Mouse (Mus musculus) ovary, adult 18-20 months (tissue): Measurements from ENCODE around the gene Barx1.

Experiments used
- DNase-seq: peaks from one replicate; pipeline ENCODE4 v3.0.0; 2022; ENCODE audit warnings: low spot score, mixed read lengths

Barx1 gene

DNA sequence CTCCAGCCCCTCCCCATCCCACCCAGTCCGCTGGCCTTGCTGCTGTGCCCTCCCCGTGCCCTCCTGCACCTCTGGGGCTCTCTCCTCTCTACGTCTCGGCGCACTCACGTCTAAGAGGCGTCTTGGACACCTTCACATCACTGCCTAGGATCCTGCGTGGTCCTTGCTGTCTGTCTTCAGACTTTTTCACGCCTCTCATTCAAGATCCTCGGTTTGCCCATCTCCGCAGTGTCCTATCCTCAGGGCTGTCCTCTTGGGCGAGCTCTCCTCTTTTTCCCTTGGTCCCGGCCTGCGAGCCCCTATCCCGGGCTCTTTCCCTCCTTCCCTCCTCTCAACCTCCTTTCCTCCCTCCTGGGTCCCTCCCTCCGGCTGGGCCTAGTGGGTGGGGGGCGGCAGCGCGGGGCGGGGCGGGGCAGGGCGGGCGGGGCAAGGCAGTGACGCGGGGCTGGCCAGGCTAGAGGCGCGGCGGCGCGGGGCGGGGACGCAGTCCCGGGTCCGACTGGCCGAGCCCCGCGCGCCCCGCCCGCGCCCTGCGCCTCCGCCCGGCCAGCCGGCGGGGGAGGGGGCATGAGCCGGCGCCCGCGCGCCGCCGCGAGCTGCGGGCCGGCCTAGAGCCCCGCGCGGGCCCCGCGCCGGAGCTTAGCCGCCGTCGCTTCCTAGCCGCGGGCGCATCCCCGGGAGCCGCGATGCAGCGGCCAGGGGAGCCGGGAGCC, at the start of gene Barx1:
Barx1 (plus strand) TSS at position 568 of the 713 bp plus-strand sequence.
- no peak for DNase-seq

- DNase-seq, result no peak
Observed at GRCm38 (mm10) chr13:48614525-48614924, 48.3 kb upstream of the Barx1 start.

DNA sequence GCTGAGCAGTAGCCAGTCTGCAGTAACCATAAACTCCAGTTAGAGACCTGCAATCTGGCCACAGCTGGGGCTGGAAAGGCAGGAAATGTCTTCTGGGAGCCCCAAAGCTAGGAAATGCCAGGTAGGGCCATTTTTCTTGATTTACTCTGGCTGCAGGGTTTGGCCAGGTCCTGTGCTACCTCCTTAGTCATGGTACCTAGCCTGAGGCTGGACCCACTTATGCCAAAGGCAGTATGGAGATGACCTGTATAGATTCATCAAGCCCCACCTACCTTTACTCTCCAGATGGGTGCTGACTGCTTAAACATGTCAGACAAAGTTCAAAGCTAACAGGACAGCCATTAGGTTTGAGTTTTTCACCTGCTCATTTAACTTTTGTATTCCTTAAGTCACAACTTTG, 45.0 kb upstream of the Barx1 start:
- no peak for DNase-seq

DNA sequence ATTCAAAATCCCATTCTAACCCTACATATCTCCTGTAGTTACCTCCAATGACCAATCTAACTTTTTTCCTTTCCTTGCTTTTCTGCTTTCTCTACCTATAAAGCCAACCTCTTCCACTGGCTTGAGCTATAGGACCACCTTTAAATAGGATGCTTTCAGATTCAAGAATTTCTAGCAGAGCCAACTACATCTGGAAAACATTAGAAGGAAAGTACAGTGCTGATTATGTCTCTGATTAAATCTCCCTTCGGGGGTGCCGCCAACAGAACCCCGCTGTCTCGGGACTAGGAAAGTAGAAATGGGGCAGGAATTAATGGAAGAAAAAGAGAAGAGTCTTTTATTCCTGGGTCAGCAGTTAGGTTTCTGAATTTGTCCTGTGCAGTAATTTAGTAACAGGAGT, 43.9 kb upstream of the Barx1 start:
- DNase-seq, result no peak

GRCm38 (mm10) chr13:48624968-48625398, 37.8 kb upstream of the Barx1 start:
- no peak for DNase-seq

DNA sequence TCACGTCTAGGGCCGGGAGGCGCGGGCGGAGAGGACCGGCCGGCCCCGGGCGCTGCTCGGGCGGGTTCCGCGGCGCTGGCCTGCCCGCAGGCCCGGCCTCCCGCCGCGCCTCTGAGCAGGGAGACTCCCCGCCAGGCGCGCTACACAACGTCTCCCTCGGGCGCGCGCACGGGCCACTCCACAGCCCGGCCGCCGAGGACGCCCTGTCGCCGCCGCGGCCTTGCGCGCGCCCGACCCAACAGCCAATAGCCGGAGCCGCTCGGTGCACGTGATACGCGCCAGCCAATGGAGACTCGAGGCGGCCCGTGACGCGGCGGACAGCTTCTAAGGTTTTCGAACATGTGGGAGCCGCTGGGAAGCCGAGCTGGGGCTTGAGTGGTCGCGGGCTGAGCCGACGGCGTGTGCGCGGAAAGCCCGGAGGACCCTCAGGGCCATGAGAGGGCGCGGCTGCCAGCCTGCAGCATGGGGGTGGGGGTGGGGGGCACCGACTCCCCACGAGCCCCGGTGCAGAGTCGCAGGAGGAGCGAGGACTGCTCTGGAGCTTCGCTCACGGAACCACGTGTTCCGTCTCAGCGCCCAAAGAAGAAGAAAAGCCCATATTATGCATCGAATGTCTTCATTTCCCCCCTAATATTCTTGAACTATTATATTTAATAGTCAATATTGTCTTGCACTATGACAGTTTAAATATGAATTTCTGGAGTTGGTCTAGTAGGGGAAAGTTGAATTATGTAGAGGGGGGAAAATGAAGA, 37.2 kb upstream of the Barx1 start, which contains the start of gene Ptpdc1:
Ptpdc1 (minus strand) TSS at position 232 of the 752 bp plus-strand sequence.
- DNase-seq, result peak; percentile 93

DNA sequence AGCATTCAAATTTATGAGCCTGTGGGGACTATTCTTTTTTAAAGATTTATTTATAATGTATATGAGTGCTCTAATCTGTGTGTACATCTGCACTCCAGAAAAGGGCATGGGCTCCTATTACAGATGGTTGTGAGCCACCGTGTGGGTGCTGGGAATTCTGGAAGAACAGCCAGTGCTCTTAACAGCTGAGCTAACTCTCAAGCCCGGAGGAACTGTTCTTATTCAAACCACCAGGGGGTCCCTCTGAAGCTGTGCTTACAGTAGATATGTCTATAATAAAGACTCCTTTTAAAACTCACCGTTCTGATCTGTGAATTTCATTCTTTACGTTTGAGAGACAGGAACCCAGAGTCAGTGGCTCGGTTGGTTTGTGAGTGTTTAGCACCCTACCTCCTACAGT, 31.1 kb upstream of the Barx1 start:
- DNase-seq, result no peak

DNA sequence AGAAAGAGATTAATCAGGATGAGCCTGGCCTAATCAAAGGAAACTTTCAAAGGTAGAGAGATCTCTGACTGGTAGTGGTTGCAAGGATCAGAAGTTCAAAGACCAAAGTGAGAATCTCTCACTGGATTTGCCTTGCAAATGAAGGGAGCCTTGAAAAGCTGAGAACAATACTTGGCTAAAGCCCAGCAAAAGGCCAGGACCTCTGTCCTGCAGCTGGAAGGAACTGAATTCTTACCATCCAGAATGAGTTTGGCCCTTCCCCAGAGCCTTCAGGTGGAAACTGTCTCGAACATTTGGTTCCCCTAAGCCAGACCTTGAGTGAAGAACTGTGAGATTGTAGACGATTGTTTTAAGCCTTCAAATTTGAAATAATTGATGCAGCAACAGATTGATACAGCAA, 25.1 kb upstream of the Barx1 start:
- no peak for DNase-seq

DNA sequence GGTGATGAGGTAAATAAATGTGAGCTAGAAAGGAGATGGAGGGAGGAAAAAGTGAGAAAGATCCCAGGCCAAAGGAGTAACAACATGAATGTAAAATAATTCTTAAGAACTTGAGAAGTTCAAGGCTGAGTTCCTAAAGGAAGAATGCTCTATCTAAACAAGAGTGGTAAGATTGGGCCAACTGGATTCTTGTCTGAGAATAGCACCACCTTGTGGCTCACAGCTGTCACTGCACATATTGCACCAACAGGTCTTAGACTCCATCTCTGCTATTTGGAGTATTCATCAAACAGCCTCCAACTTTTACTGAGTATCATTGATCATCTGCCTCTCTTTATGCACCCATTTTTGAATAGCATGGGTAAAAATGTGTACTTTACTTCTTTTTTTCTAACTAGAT, 23.2 kb upstream of the Barx1 start:
- no peak for DNase-seq

- DNase-seq, result no peak
Observed at GRCm38 (mm10) chr13:48643072-48643471, 19.7 kb upstream of the Barx1 start.

DNA sequence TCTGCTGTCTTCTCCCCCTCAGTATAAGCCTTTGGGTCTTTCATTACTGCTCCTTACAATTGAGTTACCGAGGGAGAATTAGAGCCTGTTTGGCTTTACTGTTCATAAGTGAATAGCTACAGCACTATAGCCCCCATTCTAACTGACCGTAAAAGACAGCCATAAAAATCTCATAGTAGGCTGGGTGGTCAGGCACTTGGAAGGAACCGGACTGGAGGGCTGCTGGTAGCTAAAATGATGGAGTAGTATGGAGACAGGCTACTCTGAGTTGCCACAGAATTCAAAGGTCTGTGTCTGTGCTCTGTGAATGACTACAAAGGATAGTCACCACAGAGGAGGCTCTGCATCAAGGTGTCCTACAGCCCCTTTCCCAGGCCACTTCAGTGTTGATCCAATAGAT, 18.8 kb upstream of the Barx1 start:
- no peak for DNase-seq

- DNase-seq, result no peak
Observed at GRCm38 (mm10) chr13:48646696-48647095, 16.1 kb upstream of the Barx1 start.

DNA sequence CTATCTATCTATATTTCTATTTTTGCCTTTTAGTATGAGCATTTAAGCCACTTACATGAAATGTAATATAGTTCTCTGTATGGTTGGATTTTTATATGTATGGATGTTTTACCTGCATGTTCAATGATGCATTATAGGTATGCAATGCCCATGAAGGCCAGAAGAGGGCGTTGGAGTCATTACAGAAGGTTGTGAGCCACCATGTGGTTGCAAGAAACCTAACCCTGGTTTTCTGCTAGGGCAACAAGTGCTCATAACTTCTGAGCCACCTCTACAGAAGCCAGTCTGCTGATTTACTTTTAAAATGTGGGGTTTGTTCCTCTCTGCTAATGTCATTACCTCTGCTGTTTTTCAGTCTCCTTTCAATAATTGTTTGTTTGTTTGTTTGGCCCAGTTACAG, 12.2 kb upstream of the Barx1 start:
- no peak for DNase-seq

DNA sequence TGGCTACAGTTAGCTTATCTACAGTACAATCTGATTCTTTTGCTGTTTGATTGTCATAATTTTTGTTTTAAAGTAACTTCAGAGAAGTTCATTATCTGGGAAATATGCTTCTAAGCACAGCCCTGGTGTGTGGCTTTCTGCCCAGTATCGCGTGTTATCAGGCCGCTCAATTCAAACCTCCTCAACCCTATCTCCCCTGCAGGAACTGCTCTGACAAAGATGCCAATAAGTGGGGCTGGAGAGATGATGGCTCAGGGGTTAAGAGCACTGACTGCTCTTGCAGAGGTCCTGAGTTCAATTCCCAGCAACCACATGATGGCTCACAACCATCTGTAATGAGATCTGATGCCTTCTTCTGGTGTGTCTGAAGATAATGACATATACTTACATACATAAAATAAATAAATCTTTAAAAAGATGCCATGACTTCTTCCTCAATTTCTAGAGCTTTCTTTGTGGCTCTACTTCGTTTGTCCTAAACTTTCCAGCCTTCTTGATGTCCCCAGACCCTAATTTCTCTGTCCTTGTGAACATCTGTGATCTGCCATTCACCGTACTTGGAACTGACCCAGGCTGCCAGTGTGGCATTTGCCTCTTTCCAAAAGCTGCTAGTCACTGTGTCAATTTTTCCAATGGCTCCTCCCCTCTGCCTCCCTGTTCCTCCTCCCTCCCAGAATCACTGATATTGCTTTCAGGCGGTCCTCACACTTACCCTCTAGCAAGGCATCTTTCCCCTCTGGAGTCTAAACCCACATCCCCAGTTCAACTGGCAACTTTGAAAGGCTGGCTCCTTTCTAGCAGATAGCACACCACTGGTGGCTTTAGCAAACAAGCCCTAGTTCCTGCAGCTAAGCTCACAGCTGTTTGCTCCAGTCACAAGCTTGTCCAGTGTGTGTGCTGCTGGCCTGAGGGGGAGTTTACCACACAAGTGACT, 11.4 kb upstream of the Barx1 start:
- DNase-seq, result no peak

- no peak for DNase-seq
Observed at GRCm38 (mm10) chr13:48653788-48654770, 8.7 kb upstream of the Barx1 start.

DNA sequence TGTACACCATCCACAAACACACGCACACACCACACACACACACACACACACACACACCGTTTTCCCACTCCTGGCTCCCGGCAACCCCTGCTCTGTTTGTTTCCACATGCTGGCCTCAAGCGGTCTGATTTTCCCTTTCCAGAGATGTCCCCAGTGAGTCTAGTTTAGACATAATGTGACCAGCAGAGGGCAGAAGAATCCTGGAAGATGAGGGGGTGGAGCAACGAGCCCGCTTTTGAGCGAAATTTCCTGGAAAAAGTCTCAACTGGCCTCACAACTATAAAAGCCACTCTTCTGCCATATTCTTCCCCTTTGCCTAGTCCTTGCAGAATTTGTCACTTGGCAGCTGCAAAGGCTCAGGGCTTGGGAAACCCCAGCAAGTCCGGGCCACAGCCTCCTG, 7.2 kb upstream of the Barx1 start:
- peak; percentile 22 for DNase-seq

GRCm38 (mm10) chr13:48657791-48658190, 5.0 kb upstream of the Barx1 start:
- DNase-seq, result no peak

DNA sequence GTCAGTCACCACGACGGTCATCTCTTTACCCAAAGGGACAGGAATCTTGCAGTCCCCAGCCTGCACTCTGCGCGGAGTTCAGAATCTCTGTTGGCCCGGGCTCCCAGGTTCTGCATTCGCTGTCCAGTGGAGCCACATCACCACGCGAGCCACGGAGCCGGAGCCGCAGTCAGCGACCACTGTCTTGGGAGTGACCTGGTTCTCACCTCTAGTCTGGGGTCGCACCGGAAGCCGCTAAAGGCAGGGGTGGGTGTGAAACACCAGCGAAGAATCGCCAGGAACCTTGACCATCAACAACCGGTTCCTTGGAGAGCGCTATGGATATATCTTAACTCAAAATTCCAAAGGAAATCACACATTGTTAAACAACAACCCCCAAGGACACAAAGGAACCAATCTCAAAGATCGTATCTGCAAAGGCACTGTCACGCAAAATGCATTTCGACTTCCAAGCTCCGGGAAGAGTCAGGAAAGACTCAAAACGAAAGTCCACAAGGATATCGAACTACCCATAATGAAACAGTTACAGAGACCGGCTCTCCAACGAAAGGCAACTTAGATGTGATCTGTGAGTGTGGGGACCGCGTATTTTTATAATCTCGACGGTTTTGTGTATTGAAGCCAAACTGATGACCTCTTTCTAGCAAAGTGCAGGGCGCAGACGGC, 4.1 kb upstream of the Barx1 start:
- DNase-seq, result no peak

DNA sequence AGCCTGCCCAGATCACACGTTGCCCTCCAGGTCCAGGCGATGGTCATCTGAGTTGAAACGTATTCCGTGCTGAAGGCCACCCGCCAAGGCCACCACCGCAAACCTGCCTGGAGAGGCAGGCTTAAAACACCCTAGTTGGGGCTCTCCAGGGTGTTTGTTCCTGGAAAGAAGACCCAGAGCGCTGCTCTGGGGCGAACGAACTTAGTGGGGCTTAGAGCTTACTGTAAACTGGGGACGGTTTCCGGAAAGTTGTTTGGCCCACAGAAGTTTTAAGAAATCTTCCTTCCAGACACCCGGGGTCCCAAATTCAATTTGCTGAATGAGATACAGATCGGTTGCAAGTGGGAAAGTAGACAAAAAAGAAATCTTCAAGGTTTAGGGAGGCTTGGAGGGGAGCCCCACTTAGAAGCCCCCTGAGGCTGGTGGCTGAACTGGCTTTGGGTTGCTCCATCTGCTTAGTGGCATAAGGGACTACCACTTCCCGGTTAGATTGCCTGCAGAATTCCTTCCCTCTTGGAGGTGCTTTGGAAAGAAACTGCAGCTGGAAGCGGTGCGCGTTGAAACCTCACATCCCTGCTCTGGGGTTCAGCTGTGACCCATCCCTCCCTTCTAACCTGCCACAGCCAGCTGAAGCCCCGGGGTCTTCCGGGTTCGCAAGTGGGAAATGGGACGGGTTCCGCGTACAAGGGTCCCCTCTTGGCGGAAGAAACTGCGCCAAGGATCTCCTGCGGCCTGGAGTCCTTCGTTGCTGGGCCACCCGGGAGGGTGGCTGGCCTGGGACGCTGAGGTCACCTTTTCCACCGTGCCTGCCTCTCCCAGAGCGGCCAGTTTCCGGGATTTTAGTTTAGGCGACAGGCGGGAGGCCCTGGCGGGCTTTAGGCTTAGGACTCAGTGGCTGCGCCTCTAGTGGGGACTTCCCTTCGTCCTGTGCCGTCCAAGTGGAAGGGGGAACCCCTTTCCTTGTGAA, 3.3 kb upstream of the Barx1 start:
- no peak for DNase-seq
